ENCODE assay signal across 18 mouse cellular contexts in genomic region chr16:33465242-33465614, GRCm38 (mm10). TPM values are rescaled to one million over a fixed set of nuclear protein-coding genes. Genes with fewer than 3 reads are reported as not detected.
DNase-seq lines count a peak whose midpoint lies in the region; ATAC-seq and TF ChIP-seq lines count a peak whose summit lies in the region.
"Had no signal": no experiment of that assay in that cellular context is flagged by ENCODE, and none has a peak within 500 bp of the region (broad histone marks: within the 10 kb centered on the region; RNA-seq: fewer than 3 reads in every experiment).

No protein-coding gene starts in this region.

- H3K27ac ChIP-seq in layer of hippocampus, adult 2 months = peak overlapping the region; percentile 80
- peak overlapping the region; percentile 37; the same call in 1 of the 2 replicates for H3K27ac ChIP-seq in forebrain, embryonic 12.5 days
- H3K27ac ChIP-seq in forebrain, postnatal 0 days (ENCODE audit: low read depth, low read length) = peak overlapping the region; percentile 45
- H3K27ac ChIP-seq in neural tube, embryonic 14.5 days (ENCODE audit: low read depth, low read length) = peak overlapping the region; percentile 2; the same call in 1 of the 2 replicates
- H3K27ac ChIP-seq: embryonic facial prominence, embryonic 15.5 days; limb, embryonic 10.5 days had no signal

- no peak for TF ChIP-seq CTCF in layer of hippocampus, adult 2 months (conservative IDR thresholded peaks at IDR 0.05)
- TF ChIP-seq CTCF in forebrain, postnatal 0 days (IDR thresholded peaks at IDR 0.05; ENCODE audit: low read depth) = no peak

- peak; percentile 30; the same call in 1 of the 2 replicates for ATAC-seq in forebrain, embryonic 12.5 days (ENCODE audit: low FRiP score)
- ATAC-seq in forebrain, postnatal 0 days = no peak
- no peak for ATAC-seq in neural tube, embryonic 14.5 days (ENCODE audit: low read depth)
- ATAC-seq: inflammation-experienced regulatory T-cells, adult 6 months; liver, postnatal 0 days had no signal

- H3K27me3 ChIP-seq in forebrain, embryonic 12.5 days = no peaks in the 10 kb centered on the region
- no peaks in the 10 kb centered on the region for H3K27me3 ChIP-seq in forebrain, postnatal 0 days (ENCODE audit: insufficient read depth, low read length)
- no peaks in the 10 kb centered on the region for H3K27me3 ChIP-seq in neural tube, embryonic 14.5 days (ENCODE audit: control insufficient read depth, insufficient read depth, low read length)
- H3K27me3 ChIP-seq: embryonic facial prominence, embryonic 15.5 days had no signal

- H3K4me1 ChIP-seq in forebrain, embryonic 12.5 days = peaks cover 20% of the 10 kb centered on the region
- H3K4me1 ChIP-seq in forebrain, postnatal 0 days (ENCODE audit: insufficient read depth) = peaks cover 8% of the 10 kb centered on the region
- H3K4me1 ChIP-seq in neural tube, embryonic 14.5 days (ENCODE audit: control insufficient read depth, insufficient read depth, low read length) = peaks cover 4% of the 10 kb centered on the region; the same call in 1 of the 2 replicates
- H3K4me1 ChIP-seq: limb, embryonic 10.5 days had no signal

- H3K4me3 ChIP-seq in layer of hippocampus, adult 2 months = no peak overlapping the region
- no peak overlapping the region for H3K4me3 ChIP-seq in forebrain, embryonic 12.5 days (replicated peaks)
- H3K4me3 ChIP-seq in forebrain, postnatal 0 days (ENCODE audit: low read depth, low read length) = no peak overlapping the region
- no peak overlapping the region for H3K4me3 ChIP-seq in neural tube, embryonic 14.5 days (ENCODE audit: low read depth, low read length)
- H3K4me3 ChIP-seq: embryonic facial prominence, embryonic 15.5 days; limb, embryonic 10.5 days; myocyte had no signal

- DNase-seq in layer of hippocampus, adult 2 months (ENCODE audit: low spot score in 2 of 2) = peak in 1 of 2 experiments; percentile 6
- no peak for DNase-seq in layer of hippocampus, postnatal 25 days (ENCODE audit: extremely low spot score in 1 of 2, low spot score in 1 of 2)
- DNase-seq in forebrain, postnatal 0 days = no peak
- DNase-seq in heart, adult 8-10 months (ENCODE audit: low spot score) = no peak
- no peak for DNase-seq in adrenal gland, postnatal 36 days
- DNase-seq: cerebellum, adult 18-20 months; cerebellum, postnatal 25 days; liver, postnatal 0 days; spleen, adult 18-20 months; thymus, postnatal 36 days had no signal

- H3K9me3 ChIP-seq in forebrain, embryonic 12.5 days = no peaks in the 10 kb centered on the region
- no peaks in the 10 kb centered on the region for H3K9me3 ChIP-seq in forebrain, postnatal 0 days (ENCODE audit: low read length)
- no peaks in the 10 kb centered on the region for H3K9me3 ChIP-seq in neural tube, embryonic 14.5 days (ENCODE audit: control insufficient read depth, low read length)
- H3K9me3 ChIP-seq: embryonic facial prominence, embryonic 15.5 days; limb, embryonic 10.5 days had no signal

- H3K36me3 ChIP-seq in forebrain, embryonic 12.5 days (replicated peaks) = peaks cover 10% of the 10 kb centered on the region
- peaks cover 5% of the 10 kb centered on the region; the same call in 1 of the 2 replicates for H3K36me3 ChIP-seq in forebrain, postnatal 0 days (ENCODE audit: insufficient read depth)
- no peaks in the 10 kb centered on the region for H3K36me3 ChIP-seq in neural tube, embryonic 14.5 days (ENCODE audit: control insufficient read depth, insufficient read depth, low read length)

- H3K9ac ChIP-seq in forebrain, embryonic 12.5 days = no peak overlapping the region
- no peak overlapping the region for H3K9ac ChIP-seq in forebrain, postnatal 0 days
- H3K9ac ChIP-seq in neural tube, embryonic 14.5 days (replicated peaks; ENCODE audit: low read depth, low read length) = no peak overlapping the region
- H3K9ac ChIP-seq: embryonic facial prominence, embryonic 15.5 days; liver, postnatal 0 days had no signal

- WGBS in forebrain, embryonic 12.5 days = 74% methylated on average over 4 of the region's 4 CpGs
- 53% methylated on average over 4 of the region's 4 CpGs for WGBS in forebrain, postnatal 0 days
- whole genome bisulfite sequencing in neural tube, embryonic 14.5 days = 69% methylated on average over 4 of the region's 4 CpGs

- H3K4me2 ChIP-seq in forebrain, embryonic 12.5 days = no peak overlapping the region
- H3K4me2 ChIP-seq in forebrain, postnatal 0 days (ENCODE audit: low read depth) = no peak overlapping the region
- H3K4me2 ChIP-seq in neural tube, embryonic 14.5 days (ENCODE audit: low read depth, low read length) = no peak overlapping the region
- H3K4me2 ChIP-seq: embryonic facial prominence, embryonic 15.5 days; heart, embryonic 11.5 days had no signal

RNA-seq across cellular contexts. Expression of gene Slc12a8, which starts 51.9 kb away (rescaled TPM):
- under 1 TPM; 0.64 to 0.71 TPM for total RNA-seq in layer of hippocampus, adult 2 months (2021)
- under 1 TPM; 0.57 to 0.96 TPM for total RNA-seq in layer of hippocampus, postnatal 25 days (2021)
- 0.94 and 1.2 TPM in 2 replicates for polyA plus RNA-seq in forebrain, embryonic 12.5 days (2016; fragmentation: Nextera tagmentation; extraction: Ambion mirVana)
- 1.1 and 2.1 TPM in 2 replicates for total RNA-seq in forebrain, postnatal 0 days (2014; rRNA removed)
- 1.1 and 1.4 TPM in 2 replicates for polyA plus RNA-seq in forebrain, postnatal 0 days (2015; fragmentation: Nextera tagmentation; extraction: Ambion mirVana)
- 0.54 and 1.0 TPM in 2 replicates for polyA plus RNA-seq in neural tube, embryonic 14.5 days (2014; fragmentation: Nextera tagmentation; extraction: Ambion mirVana)
- total RNA-seq in heart, adult 8-10 months (2022) = under 1 TPM; 0.34 to 0.72 (median 0.47) TPM
- under 1 TPM; 0.76 to 0.93 TPM for total RNA-seq in adrenal gland, postnatal 36 days (2021)
- total RNA-seq: megakaryocyte-erythroid progenitor cell, adult 5-6 weeks had no signal

Comparison
In these comparisons a context has a peak if more than half of its experiments do, and no peak if none do; other contexts are left out.
1. H3K27ac ChIP-seq: peak in every context shown above with its lines; median percentile 80 in layer of hippocampus, adult 2 months; 45 in forebrain, postnatal 0 days; 37 in forebrain, embryonic 12.5 days; 2 in neural tube, embryonic 14.5 days.